ENCODE assay signal across 16 mouse cellular contexts in the genomic region with DNA sequence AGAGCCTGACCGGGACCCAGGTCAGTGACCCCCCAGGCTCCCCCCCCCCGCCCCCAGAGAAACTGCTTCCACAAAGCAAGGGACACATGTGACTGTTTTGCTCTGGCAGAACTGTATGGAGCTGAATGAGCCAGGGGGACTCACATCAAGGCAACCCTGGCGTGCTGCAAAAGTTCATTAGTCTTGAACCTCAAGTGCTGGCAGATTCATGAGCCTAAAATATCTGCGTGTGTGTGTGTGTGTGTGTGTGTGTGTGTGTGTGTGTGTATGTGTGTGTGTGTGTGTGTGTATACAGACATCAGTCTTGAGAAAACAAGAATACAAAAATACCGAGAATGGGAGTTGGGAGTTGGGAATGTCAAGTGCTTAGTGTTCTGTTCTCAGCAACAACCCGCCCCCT. TPM values are rescaled to one million over a fixed set of nuclear protein-coding genes. Genes with fewer than 3 reads are reported as not detected.
"Had no signal": no experiment of that assay in that cellular context is flagged by ENCODE, and none has a peak within 500 bp of the region (broad histone marks: within the 10 kb centered on the region; RNA-seq: fewer than 3 reads in every experiment).

No protein-coding gene starts in this region.

- H3K9me3 ChIP-seq: liver, embryonic 13.5 days; midbrain, embryonic 15.5 days; neural tube, embryonic 12.5 days had no signal

- DNase-seq: kidney, adult 8-10 months; kidney, postnatal 25 days; liver; liver, embryonic 13.5 days; liver, postnatal 0 days; lung, postnatal 14 days; thymus, postnatal 4 days had no signal

- H3K4me2 ChIP-seq: liver, embryonic 13.5 days; midbrain, embryonic 15.5 days; neural tube, embryonic 12.5 days had no signal

- H3K4me1 ChIP-seq: midbrain, embryonic 15.5 days had no signal

- H3K36me3 ChIP-seq: liver, embryonic 13.5 days; midbrain, embryonic 15.5 days; neural tube, embryonic 12.5 days had no signal

- H3K9ac ChIP-seq: liver, embryonic 13.5 days; liver, postnatal 0 days; midbrain, embryonic 15.5 days; neural tube, embryonic 12.5 days had no signal

- ATAC-seq: liver, postnatal 0 days; midbrain, embryonic 15.5 days had no signal

- H3K4me3 ChIP-seq: left cerebral cortex, adult 2 months; liver, embryonic 13.5 days; midbrain, embryonic 15.5 days; neural tube, embryonic 12.5 days had no signal

- H3K27ac ChIP-seq: left cerebral cortex, adult 2 months; liver, embryonic 13.5 days; midbrain, embryonic 15.5 days; neural tube, embryonic 12.5 days; stomach, postnatal 0 days had no signal

RNA-seq across cellular contexts. Expression of a gene that starts 5.1 kb away (rescaled TPM):
- total RNA-seq: layer of hippocampus, postnatal 25 days; left cerebral cortex, adult 2 months; left cerebral cortex, postnatal 14 days; megakaryocyte progenitor cell, adult 5-6 weeks; monocyte, adult 5-6 weeks; neutrophil, adult 5-6 weeks had no signal
- polyA plus RNA-seq: liver, postnatal 0 days; neural tube, embryonic 12.5 days had no signal
